ENCODE assay signal across 9 mouse cellular contexts in genomic region chr15:27997391-27997841, GRCm38 (mm10). TPM values are rescaled to one million over a fixed set of nuclear protein-coding genes. Genes with fewer than 3 reads are reported as not detected.
DNase-seq lines count a peak whose midpoint lies in the region; ATAC-seq and TF ChIP-seq lines count a peak whose summit lies in the region.
"Had no signal": no experiment of that assay in that cellular context is flagged by ENCODE, and none has a peak within 500 bp of the region (broad histone marks: within the 10 kb centered on the region; RNA-seq: fewer than 3 reads in every experiment).

No protein-coding gene starts in this region.

- peaks cover 3% of the 10 kb centered on the region for H3K79me2 ChIP-seq in heart, adult 2 months (replicated peaks; ENCODE audit: control insufficient read depth, insufficient read depth, low read length)

- 33% methylated on average over 9 of the region's 9 CpGs for WGBS in heart, adult 2 months
- WGBS in kidney, embryonic 14.5 days, result 38% methylated on average over 9 of the region's 9 CpGs
- WGBS in lung, embryonic 14.5 days, result 15% methylated on average over 9 of the region's 9 CpGs

- intact Hi-C loops in heart, adult 2 months (cut with DNase I), result no loop called here

- H3K9me3 ChIP-seq in kidney, embryonic 14.5 days (ENCODE audit: control insufficient read depth, low read length), result no peaks in the 10 kb centered on the region
- H3K9me3 ChIP-seq in lung, embryonic 14.5 days (ENCODE audit: low read depth, low read length), result no peaks in the 10 kb centered on the region

- peak overlapping the region; percentile 57 for H3K27ac ChIP-seq in heart, adult 2 months
- H3K27ac ChIP-seq in kidney, embryonic 14.5 days (ENCODE audit: low read depth, low read length), result no peak overlapping the region
- H3K27ac ChIP-seq in lung, embryonic 14.5 days (ENCODE audit: low read depth), result peak overlapping the region; percentile 83
- H3K27ac ChIP-seq: liver, embryonic 14.5 days had no signal

- peaks cover 9% of the 10 kb centered on the region for H3K36me3 ChIP-seq in heart, adult 2 months (ENCODE audit: control insufficient read depth, insufficient read depth, low read length)
- no peaks in the 10 kb centered on the region for H3K36me3 ChIP-seq in kidney, embryonic 14.5 days (ENCODE audit: control insufficient read depth, insufficient read depth, low read length)
- H3K36me3 ChIP-seq in lung, embryonic 14.5 days (ENCODE audit: insufficient read depth), result peaks cover 6% of the 10 kb centered on the region; the same call in 1 of the 2 replicates

- no peak overlapping the region for H3K4me2 ChIP-seq in kidney, embryonic 14.5 days (replicated peaks; ENCODE audit: low read depth, low read length)
- H3K4me2 ChIP-seq in lung, embryonic 14.5 days, result peak overlapping the region; percentile 32; the same call in 1 of the 2 replicates

- H3K27me3 ChIP-seq in Patski, result no peaks in the 10 kb centered on the region
- H3K27me3 ChIP-seq in heart, adult 2 months (ENCODE audit: control insufficient read depth, insufficient read depth, low read length), result no peaks in the 10 kb centered on the region
- H3K27me3 ChIP-seq in kidney, embryonic 14.5 days (ENCODE audit: control insufficient read depth, insufficient read depth, low read length), result no peaks in the 10 kb centered on the region
- H3K27me3 ChIP-seq in lung, embryonic 14.5 days (ENCODE audit: insufficient read depth, low read length), result no peaks in the 10 kb centered on the region

- no peak overlapping the region for H3K4me3 ChIP-seq in heart, adult 2 months
- H3K4me3 ChIP-seq in kidney, embryonic 14.5 days (ENCODE audit: low read length), result no peak overlapping the region
- H3K4me3 ChIP-seq in lung, embryonic 14.5 days (ENCODE audit: low read depth, low read length), result no peak overlapping the region

- DNase-seq in Patski (ENCODE audit: low read depth, low spot score), result peak; percentile 82
- DNase-seq in cerebellum, adult 9-11 months, result peak; percentile 73
- DNase-seq in heart, adult 2 months, result peak; percentile 48 to 62
- DNase-seq in lung, embryonic 14.5 days, result peak; percentile 87
- peak; percentile 17 to 33 for DNase-seq in right cerebral cortex, postnatal 36 days (ENCODE audit: low spot score in 2 of 2)
- no peak for DNase-seq in urinary bladder, postnatal 25 days (ENCODE audit: low spot score)

- TF ChIP-seq POLR2A in heart, adult 2 months (IDR thresholded peaks at IDR 0.05; ENCODE audit: insufficient read depth, low read depth, low read length), result no peak

- in situ Hi-C loops in Patski (cut with MboI; ENCODE audit: low pct_unique_long_range_greater_than_20kb), result loop anchor here (5.0 kb wide), 1 partner anchor 75 kb away; no protein-coding TSS in a partner anchor

- peak; percentile 88 for ATAC-seq in Patski
- no peak; the same call in 1 of the 2 replicates for ATAC-seq in kidney, embryonic 14.5 days (ENCODE audit: low FRiP score, low TSS enrichment)
- peak; percentile 88 for ATAC-seq in lung, embryonic 14.5 days (ENCODE audit: insufficient read depth)
- ATAC-seq in inflammation-experienced regulatory T-cells, adult 6 months, result no peak

- CTCF ChIA-PET in Patski (lab: Charles Lee), result interaction anchor here (0.9 to 1.4 kb wide), 3 partner anchors 23 to 135 kb away, joined by 3 read pairs; no protein-coding TSS in a partner anchor

- no peak for TF ChIP-seq CTCF in Patski (IDR thresholded peaks at IDR 0.05)
- TF ChIP-seq CTCF in heart, adult 2 months (IDR thresholded peaks at IDR 0.05), result no peak
- no peak for TF ChIP-seq CTCF in lung, embryonic 14.5 days (IDR thresholded peaks at IDR 0.05; ENCODE audit: low read depth)

- H3K4me1 ChIP-seq in heart, adult 2 months (ENCODE audit: control insufficient read depth, insufficient read depth, low read length), result peaks cover 28% of the 10 kb centered on the region
- peaks cover 56% of the 10 kb centered on the region for H3K4me1 ChIP-seq in kidney, embryonic 14.5 days (ENCODE audit: control insufficient read depth, insufficient read depth, low read length)
- H3K4me1 ChIP-seq in lung, embryonic 14.5 days (ENCODE audit: insufficient read depth), result peaks cover 36% of the 10 kb centered on the region

- no peak overlapping the region for H3K9ac ChIP-seq in heart, adult 2 months (ENCODE audit: low read depth, low read length)
- peak overlapping the region; percentile 23; the same call in 1 of the 2 replicates for H3K9ac ChIP-seq in kidney, embryonic 14.5 days (ENCODE audit: low read depth, low read length)
- no peak overlapping the region for H3K9ac ChIP-seq in lung, embryonic 14.5 days
- H3K9ac ChIP-seq: liver, embryonic 14.5 days had no signal

- peak; percentile 55; the same call in 1 of the 2 replicates for TF ChIP-seq EP300 in heart, adult 2 months (IDR thresholded peaks at IDR 0.05; ENCODE audit: insufficient read depth, low read depth, low read length)

- POLR2A ChIA-PET in Patski (lab: Charles Lee), result interaction anchor here (0.7 kb wide), 1 partner anchor 88 kb away, joined by 3 read pairs; no protein-coding TSS in a partner anchor

RNA-seq across cellular contexts. Expression of gene Trio, which starts 28.2 kb away (rescaled TPM):
- 103 TPM for polyA plus RNA-seq in Patski (2021)
- total RNA-seq in heart, adult 2 months (2021), result 10 to 100 TPM; 33.8 to 44.2 TPM
- polyA plus RNA-seq in heart, adult 2 months (2012; rRNA removed), result 28.0 and 41.3 TPM in 2 replicates
- polyA plus RNA-seq in kidney, embryonic 14.5 days (2014; fragmentation: Nextera tagmentation; extraction: Ambion mirVana), result 37.8 and 42.1 TPM in 2 replicates
- 28.9 and 32.0 TPM in 2 replicates for polyA plus RNA-seq in lung, embryonic 14.5 days (2014; fragmentation: Nextera tagmentation; extraction: Ambion mirVana)
- 1 to 10 TPM; 3.1 to 9.4 (median 9.0) TPM for polyA plus RNA-seq in inflammation-experienced regulatory T-cells, adult 6 months (2017; shearing (Covaris generic))

Comparison
In these comparisons a context has a peak if more than half of its experiments do, and no peak if none do; other contexts are left out.
1. ATAC-seq: peak in Patski (single experiment) and lung, embryonic 14.5 days (single experiment); none in kidney, embryonic 14.5 days (single experiment) and inflammation-experienced regulatory T-cells, adult 6 months (single experiment).